Mouse (Mus musculus) lung, adult 2 months (tissue): ENCODE results near the gene Epo. TPM values are rescaled to one million over a fixed set of nuclear protein-coding genes. Genes with fewer than 3 reads are reported as not detected.

Source experiments
- DNase-seq: peaks from one replicate; pipeline ENCODE4 v3.0.0; 2022
- H3K4me1 ChIP-seq: fragments of 200-500 bp; 2 replicates; pipeline ENCODE4 v1.6.1; 2011; ENCODE audit warnings: low read length; ENCODE audit not compliant: control insufficient read depth, insufficient read depth
- H3K4me3 ChIP-seq: fragments of 200-500 bp; replicated peaks from 2 replicates; pipeline ENCODE3; 2011; ENCODE audit warnings: low read depth, mild to moderate bottlenecking, control low read depth, low read length; ENCODE audit errors: extremely low read depth
- CTCF ChIP-seq: fragments of 200-500 bp; IDR thresholded peaks from 2 replicates; pipeline ENCODE4 v1.5.1; 2011; ENCODE audit warnings: mild to moderate bottlenecking, low read length, control low read depth; ENCODE audit not compliant: insufficient read depth
- POLR2A ChIP-seq: fragments of 200-500 bp; IDR thresholded peaks from 2 replicates; pipeline ENCODE4 v1.6.1; 2011; ENCODE audit warnings: low read depth, mild to moderate bottlenecking, control low read depth, low read length, borderline replicate concordance; ENCODE audit errors: extremely low read depth
- WGBS: fragments of 180-500 bp; shearing (Covaris S2); methylation state at CpG from one replicate; pipeline ENCODE4 v1.1.7; 2018; 5-methylcytosine and 5-hydroxymethylcytosine counted together
- polyA plus RNA-seq: library from polyadenylated mRNA; depleted of rRNA; stranded (reverse); fragments of >200 nt; gene quantifications from 2 replicates; pipeline ENCODE4 v1.2.3, GENCODE M21; 2012; rRNA removed

Gene Epo
- polyA plus RNA-seq, 1 experiment, result not detected

- H3K4me1 ChIP-seq, result peaks cover 2% of the 10 kb centered on the region; the same call in 1 of the 2 replicates
- TF ChIP-seq CTCF (no peak), POLR2A (no peak)
- 49% methylated on average over 7 of the region's 7 CpGs for WGBS
- DNase-seq, result peak; percentile 31
- no peak overlapping the region for H3K4me3 ChIP-seq
Observed at GRCm38 (mm10) chr5:137455866-137456591, 77.0 kb downstream of the Epo start.

GRCm38 (mm10) chr5:137455206-137455605 is 77.8 kb downstream of the Epo start:
- Histone ChIP-seq H3K4me3 (no peak overlapping the region), H3K4me1 (peaks cover 2% of the 10 kb centered on the region; the same call in 1 of the 2 replicates)
- 50% methylated on average over 6 of the region's 6 CpGs for WGBS
- TF ChIP-seq CTCF, result no peak
- TF ChIP-seq POLR2A, result no peak
- no peak for DNase-seq

- TF ChIP-seq CTCF, result no peak
- TF ChIP-seq POLR2A, result no peak
Observed at GRCm38 (mm10) chr5:137445536-137445935, 87.5 kb downstream of the Epo start.

GRCm38 (mm10) chr5:137440216-137440855 is 92.7 kb downstream of the Epo start:
- Histone ChIP-seq H3K4me1 (peaks cover 7% of the 10 kb centered on the region; the same call in 1 of the 2 replicates), H3K4me3 (no peak overlapping the region)
- TF ChIP-seq POLR2A (no peak), CTCF (no peak)
- DNase-seq, result peak; percentile 48
- WGBS, result 34% methylated on average over 11 of the region's 11 CpGs

More at GRCm38 (mm10) chr5:137445536-137445935, 87.5 kb downstream of the Epo start:
- Histone ChIP-seq H3K4me1 (peaks cover 3% of the 10 kb centered on the region; the same call in 1 of the 2 replicates), H3K4me3 (no peak overlapping the region)
- DNase-seq, result no peak

GRCm38 (mm10) chr5:137433889-137434288 is 99.2 kb downstream of the Epo start:
- H3K4me1 ChIP-seq, result no peaks in the 10 kb centered on the region
- no peak for DNase-seq
- no peak overlapping the region for H3K4me3 ChIP-seq
- 46% methylated on average over 6 of the region's 6 CpGs for WGBS
- TF ChIP-seq POLR2A (no peak), CTCF (no peak)

Other genes with a start within 250 kb of the Epo start
- gene Ache, start 245.7 kb downstream of the Epo start, polyA plus RNA-seq, result 2.0 and 3.3 TPM in 2 replicates
- gene Ufsp1, start 238.6 kb downstream of the Epo start, polyA plus RNA-seq, result 7.0 and 7.1 TPM in 2 replicates
- gene Srrt, start 225.6 kb downstream of the Epo start, polyA plus RNA-seq, result 107 and 136 TPM in 2 replicates
- gene Trip6, start 218.8 kb downstream of the Epo start, polyA plus RNA-seq, result 52.6 and 55.2 TPM in 2 replicates
- 22.5 and 24.1 TPM in 2 replicates for gene Slc12a9, start 199.6 kb downstream of the Epo start, polyA plus RNA-seq
- gene Ephb4, start 183.1 kb downstream of the Epo start, polyA plus RNA-seq, result 105 and 123 TPM in 2 replicates
- 0.45 and 0.83 TPM in 2 replicates for gene Zan, start 56.2 kb downstream of the Epo start, polyA plus RNA-seq
- 28.4 and 32.4 TPM in 2 replicates for gene Pop7, start 30.7 kb downstream of the Epo start, polyA plus RNA-seq
- 37.0 and 45.3 TPM in 2 replicates for gene Gigyf1, start 14.7 kb downstream of the Epo start, polyA plus RNA-seq
- 1,063 and 1,258 TPM in 2 replicates for gene Gnb2, start 268 bp upstream of the Epo start, polyA plus RNA-seq
- 0.07 TPM in 1 of 2 replicates, not detected in the other for gene Actl6b, start 20.3 kb upstream of the Epo start, polyA plus RNA-seq
- gene Tfr2, start 36.6 kb upstream of the Epo start, polyA plus RNA-seq, result 0.54 and 0.69 TPM in 2 replicates
- 89.1 and 103 TPM in 2 replicates for gene Mospd3, start 67.8 kb upstream of the Epo start, polyA plus RNA-seq
- gene Pcolce, start 80.5 kb upstream of the Epo start, polyA plus RNA-seq, result 280 and 290 TPM in 2 replicates
- 0.89 and 1.0 TPM in 2 replicates for gene Fbxo24, start 95.8 kb upstream of the Epo start, polyA plus RNA-seq
- gene Lrch4, start 95.9 kb upstream of the Epo start, polyA plus RNA-seq, result 79.4 and 105 TPM in 2 replicates
- 63.8 and 65.2 TPM in 2 replicates for gene Gm20605, start 95.9 kb upstream of the Epo start, polyA plus RNA-seq
- 150 and 162 TPM in 2 replicates for gene Sap25, start 108.1 kb upstream of the Epo start, polyA plus RNA-seq
- gene Irs3, start 112.5 kb upstream of the Epo start, polyA plus RNA-seq, result 3.6 and 4.4 TPM in 2 replicates
- gene Agfg2, start 151.5 kb upstream of the Epo start, polyA plus RNA-seq, result 22.4 and 24.3 TPM in 2 replicates
- 2.3 and 2.4 TPM in 2 replicates for gene Nyap1, start 208.4 kb upstream of the Epo start, polyA plus RNA-seq
- 103 and 110 TPM in 2 replicates for gene Tsc22d4, start 212.5 kb upstream of the Epo start, polyA plus RNA-seq
- gene Ppp1r35, start 245.6 kb upstream of the Epo start, polyA plus RNA-seq, result 32.7 and 46.7 TPM in 2 replicates